Mouse (Mus musculus) testis, postnatal 10 days (tissue): Measurements from ENCODE around the gene Arhgef7.

Experiments
- DNase-seq: peaks from one replicate; pipeline ENCODE4 v3.0.0; 2021; ENCODE audit warnings: low spot score

Gene Arhgef7

DNA sequence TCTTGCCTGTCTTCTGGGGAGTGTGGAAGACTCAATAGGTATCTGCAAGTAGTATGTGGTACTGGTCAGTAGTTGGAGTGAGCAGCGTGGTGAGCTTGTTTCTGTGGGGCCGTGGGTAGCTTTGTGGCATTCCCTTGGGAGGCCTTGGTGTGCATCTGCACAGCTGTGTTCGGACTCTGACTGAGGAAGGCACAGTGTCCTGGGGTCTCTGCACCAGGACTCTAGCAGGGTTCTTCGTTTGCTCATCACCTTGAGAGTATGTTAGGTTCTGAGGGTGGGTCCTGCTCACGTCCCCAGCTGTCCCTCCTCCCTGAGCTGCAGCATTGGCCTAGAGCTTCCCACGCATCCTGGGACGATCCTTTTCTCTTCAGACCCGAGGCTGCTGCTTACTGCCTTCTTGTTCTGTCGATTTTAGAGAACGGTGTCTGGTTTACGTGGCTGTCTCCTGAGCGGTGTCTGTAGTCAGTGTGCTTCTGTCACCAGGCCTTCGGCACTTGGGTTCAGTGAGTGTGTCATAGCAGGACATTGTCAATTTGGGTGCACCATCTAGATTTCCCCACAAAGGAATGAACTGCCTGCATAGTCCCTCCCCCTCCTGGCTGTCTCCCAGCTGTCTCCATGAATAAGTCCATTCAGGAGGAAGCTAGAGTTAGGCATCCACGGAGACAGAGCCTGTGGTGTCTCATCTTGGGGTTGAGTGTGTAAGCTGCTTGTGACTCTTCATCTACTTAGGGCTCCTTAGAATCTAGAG is 70.4 kb downstream of the Arhgef7 start:
- peak; percentile 75 for DNase-seq

DNA sequence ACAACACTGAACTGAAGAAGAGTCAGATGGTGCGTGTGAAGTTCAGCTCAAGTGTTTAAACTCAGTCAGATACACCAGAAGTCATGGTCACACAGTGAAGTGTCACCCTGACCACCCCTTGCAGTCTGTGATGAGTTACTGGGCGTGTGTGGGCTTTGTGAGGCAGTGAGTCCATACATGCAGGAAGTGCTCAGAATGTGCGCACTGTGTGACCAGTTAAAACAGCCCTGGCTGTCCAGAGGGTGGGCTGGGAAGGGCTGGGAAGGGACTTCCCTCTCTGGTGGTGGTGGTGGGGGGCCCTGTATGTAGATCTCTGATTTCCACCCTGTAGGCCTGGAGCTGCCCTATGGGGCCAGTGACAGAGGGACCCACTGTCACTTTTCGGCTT is 71.0 kb downstream of the Arhgef7 start:
- no peak for DNase-seq

GRCm38 (mm10) chr8:11799098-11799497 is 71.6 kb downstream of the Arhgef7 start:
- DNase-seq: no peak

- no peak for DNase-seq
Observed at GRCm38 (mm10) chr8:11800481-11800880, 73.0 kb downstream of the Arhgef7 start.

- no peak for DNase-seq
Observed at GRCm38 (mm10) chr8:11801571-11801970, 74.0 kb downstream of the Arhgef7 start.

- DNase-seq: no peak
Observed at GRCm38 (mm10) chr8:11804914-11805313, 77.4 kb downstream of the Arhgef7 start.

DNA sequence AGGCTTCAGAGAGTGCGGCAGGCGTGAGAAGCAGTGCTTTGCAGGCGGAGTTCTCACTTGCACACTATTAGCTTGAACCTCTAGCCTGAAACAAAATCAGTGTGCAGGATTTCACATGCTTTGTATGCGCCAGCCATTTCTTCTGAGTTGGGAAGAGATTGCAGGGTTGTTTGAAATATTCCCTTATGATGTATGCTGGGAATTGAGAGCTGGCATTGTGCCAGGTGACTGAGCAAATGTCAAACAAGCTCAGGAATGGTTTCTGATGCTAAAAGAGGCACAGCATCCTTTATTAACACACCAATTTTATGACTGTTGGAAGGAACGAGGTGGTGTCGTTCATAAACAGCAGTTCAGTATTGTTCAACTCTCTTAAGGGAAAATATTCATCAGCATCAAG is 78.7 kb downstream of the Arhgef7 start:
- DNase-seq: no peak

DNA sequence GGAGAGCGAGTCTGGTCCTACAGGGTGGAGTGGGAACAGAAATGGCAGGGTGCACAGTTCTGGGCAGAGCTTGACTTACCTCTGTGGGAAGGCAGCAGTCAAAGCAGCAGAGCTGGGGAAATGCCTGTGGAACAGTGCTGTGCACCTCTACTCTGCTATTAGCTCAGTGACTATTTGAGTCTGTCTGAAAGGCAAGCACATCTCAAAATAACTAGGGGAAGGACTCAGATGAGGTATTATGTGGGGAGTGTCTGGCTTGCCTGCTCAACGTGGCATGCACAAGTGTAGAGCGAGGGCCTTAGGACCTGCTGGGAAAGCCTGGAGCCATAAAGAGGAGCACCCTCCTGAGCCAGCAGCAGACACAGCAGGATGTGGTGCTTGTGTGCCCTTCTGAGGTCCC is 79.8 kb downstream of the Arhgef7 start:
- DNase-seq: no peak

GRCm38 (mm10) chr8:11808047-11808446 is 80.5 kb downstream of the Arhgef7 start:
- no peak for DNase-seq

- DNase-seq: no peak
Observed at GRCm38 (mm10) chr8:11810426-11810825, 82.9 kb downstream of the Arhgef7 start.

DNA sequence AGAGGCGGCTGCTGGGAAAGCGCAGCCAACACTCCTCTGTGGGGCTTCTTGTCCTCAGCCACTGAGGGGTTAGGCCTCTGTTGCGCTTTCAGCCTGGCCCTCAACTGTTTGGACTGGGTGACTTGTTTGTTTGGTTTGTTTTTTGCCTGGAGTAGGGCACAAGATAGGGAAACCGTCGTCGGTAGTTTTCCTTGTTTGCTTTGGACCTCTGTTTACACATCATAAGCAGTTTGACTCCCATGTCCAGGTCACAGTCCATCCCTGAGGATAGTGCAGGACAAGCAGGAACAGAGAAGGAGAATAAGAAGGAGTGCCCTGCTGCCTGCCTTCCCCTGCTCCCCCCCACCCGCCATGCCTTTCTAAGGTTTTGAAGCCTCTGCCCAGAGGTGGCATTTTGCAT is 86.3 kb downstream of the Arhgef7 start:
- DNase-seq: no peak

- DNase-seq: no peak
Observed at GRCm38 (mm10) chr8:11815206-11815605, 87.7 kb downstream of the Arhgef7 start.

DNA sequence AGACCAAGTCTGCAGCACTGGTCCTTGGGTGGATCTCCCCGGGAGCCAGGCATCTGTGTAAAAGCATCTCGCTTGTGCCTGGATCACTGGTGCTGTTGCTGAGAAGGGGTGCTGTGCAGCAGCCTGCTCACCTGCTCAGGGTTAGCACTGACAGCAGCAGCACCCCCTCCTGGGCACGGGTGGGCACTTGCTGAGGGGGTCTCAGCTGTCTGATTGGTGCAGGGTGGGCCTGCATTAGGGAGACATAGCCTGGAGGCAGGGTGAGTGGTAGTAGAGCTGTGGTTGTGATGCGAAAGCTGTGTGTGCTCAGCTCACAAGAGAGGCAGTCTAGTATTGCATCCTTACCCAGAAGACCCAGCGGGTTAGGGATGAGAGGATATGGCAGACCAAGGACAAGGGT is 92.6 kb downstream of the Arhgef7 start:
- DNase-seq: no peak

DNA sequence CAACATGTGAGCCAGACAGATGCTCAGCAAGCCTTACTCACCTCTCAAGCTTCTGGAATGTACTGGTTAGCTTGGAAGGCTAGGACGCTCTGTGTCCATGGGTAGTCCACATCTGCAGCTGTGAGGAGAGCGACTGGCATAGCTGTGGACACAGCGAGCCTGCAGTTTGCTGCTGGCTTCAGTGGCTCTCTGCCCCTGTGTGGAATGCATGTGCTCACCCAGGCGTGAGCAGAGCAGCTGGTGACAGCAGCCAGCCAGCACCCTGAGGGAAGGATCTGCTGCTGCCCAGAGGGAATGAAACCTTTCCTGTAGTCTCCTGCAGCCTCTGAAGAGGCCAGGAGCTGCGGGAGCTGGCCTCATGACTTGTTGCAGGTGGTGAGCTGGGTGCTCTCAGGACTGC is 93.0 kb downstream of the Arhgef7 start:
- DNase-seq: no peak

DNA sequence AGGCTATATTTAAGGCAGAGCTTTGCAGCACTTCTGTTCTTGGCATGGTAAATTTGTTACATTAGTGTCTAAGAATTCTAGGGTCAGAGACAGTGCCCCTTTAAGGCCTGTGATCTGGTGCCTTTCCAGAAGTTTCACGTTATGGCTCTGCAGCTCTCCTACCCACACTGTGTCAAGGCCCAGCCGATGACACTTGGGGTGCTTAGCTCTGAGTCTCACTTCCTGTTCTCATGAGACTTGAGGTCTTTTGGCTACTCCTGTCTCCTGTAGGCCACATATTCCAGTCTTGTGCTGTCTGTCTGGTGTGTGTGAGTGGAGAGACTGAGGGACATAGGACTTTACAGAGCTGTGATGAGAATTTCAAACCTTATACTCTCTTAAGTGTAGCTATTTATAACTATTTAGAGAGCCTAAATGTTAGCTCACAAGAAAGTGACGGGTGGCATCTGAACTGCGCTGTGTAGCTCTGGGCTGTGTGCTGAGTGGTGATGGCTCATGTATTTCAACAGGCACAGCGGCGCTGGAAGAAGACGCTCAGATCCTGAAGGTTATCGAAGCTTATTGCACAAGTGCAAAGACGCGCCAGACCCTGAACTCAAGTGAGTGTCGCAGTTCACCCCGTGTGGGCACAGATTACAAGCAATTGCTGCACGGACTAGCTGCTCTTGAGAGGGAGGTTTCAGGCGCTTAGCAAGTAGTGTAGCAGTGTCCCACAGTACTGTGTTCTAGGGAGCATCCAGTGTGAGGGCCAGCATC is 94.1 kb downstream of the Arhgef7 start:
- DNase-seq: no peak

DNA sequence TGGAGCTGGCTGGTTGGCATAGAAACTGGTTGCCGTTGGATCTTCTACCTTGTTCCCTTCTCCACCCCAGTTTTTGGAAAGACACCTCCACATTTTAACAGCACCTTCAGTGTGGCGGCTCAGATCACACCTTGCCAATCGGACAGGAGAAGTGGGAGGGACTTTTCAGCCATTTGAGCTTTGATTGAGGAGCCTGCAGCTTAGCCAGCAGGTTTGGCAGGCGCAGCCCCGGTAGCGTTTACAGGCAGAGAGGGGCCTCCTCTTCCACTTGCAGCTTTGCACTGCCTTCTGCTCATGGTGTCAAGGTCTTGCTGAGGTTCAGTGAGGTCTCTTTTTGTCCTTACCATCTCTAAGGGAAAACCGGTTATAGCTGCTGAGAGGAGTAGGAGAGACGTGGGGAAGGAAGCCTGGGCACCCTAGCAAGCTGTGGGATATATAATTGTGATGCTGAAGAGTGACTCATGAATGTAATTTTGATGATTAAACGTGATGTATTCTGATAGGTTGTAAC is 95.1 kb downstream of the Arhgef7 start:
- no peak for DNase-seq

- DNase-seq: peak; percentile 67
Observed at GRCm38 (mm10) chr8:11825756-11826155, 98.2 kb downstream of the Arhgef7 start.

DNA sequence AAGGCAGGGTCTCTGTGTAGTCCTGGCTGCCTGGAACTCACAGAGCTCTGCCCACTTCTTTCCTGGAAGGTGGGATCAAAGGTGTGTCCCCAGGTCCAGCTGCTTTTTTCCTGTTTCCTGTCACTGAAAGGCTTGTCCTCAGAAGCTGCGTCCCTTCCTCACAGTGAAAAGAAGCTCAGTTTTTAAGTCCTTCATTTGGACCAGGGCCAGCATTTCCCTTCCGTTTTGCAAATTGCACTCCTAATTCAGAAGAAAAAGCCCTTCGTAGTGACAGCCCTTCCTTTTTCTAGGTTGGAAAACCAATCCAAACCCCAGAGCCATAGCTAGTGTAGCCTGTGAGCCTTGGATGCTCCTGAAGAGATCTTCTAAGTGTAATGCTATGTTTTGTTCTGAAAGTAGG is 99.8 kb downstream of the Arhgef7 start:
- no peak for DNase-seq

- DNase-seq: no peak
Observed at GRCm38 (mm10) chr8:11830214-11831046, 102.9 kb downstream of the Arhgef7 start.

DNA sequence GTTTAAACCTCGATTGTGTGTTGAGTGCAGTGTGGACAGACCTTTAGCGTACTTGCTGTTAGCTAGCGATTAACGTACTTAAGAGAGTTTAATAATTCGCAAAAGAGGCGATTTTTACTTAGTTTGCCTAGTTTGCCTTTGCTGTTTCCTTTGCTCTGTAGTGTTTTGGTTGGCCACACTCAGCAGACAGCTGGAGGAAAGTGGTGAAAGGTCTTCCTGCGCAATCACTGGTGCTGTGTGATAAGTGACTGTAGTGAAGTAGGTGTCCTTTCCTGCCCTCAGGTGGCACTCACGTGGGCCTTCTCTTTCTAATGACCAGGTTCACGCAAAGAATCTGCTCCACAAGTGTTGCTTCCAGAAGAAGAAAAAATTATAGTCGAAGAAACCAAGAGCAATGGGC is 103.7 kb downstream of the Arhgef7 start:
- DNase-seq: no peak

- DNase-seq: no peak
Observed at GRCm38 (mm10) chr8:11831939-11832338, 104.4 kb downstream of the Arhgef7 start.

GRCm38 (mm10) chr8:11833157-11833556 is 105.6 kb downstream of the Arhgef7 start:
- DNase-seq: no peak

GRCm38 (mm10) chr8:11834200-11834599 is 106.7 kb downstream of the Arhgef7 start:
- DNase-seq: no peak
